Mouse (Mus musculus) forebrain, postnatal 0 days (tissue): ENCODE results near the gene Med27. TPM values are rescaled to one million over a fixed set of nuclear protein-coding genes. Genes with fewer than 3 reads are reported as not detected.

Experiments
- ATAC-seq: fragments of 200-750 bp; cut with Nextera tagmentation; 2 replicates; pipeline ENCODE4 v1.8.0; 2017; ENCODE audit warnings: mild to moderate bottlenecking, moderate library complexity
- DNase-seq: peaks from one replicate; pipeline ENCODE4 v3.0.0-alpha.2; 2015
- H3K27ac ChIP-seq: fragments of 300-500 bp; sonication (generic); 2 replicates; pipeline ENCODE4 v1.5.1; 2014; ENCODE audit warnings: low read depth, mild to moderate bottlenecking, antibody characterized with exemption, low read length, moderate library complexity, mixed read lengths
- H3K27me3 ChIP-seq: fragments of 300-500 bp; sonication (generic); 2 replicates; pipeline ENCODE4 v1.6.1; 2014; ENCODE audit warnings: mild to moderate bottlenecking, low read length, mixed read lengths; ENCODE audit not compliant: insufficient read depth
- H3K36me3 ChIP-seq: fragments of 300-500 bp; sonication (generic); 2 replicates; pipeline ENCODE4 v1.6.1; 2014; ENCODE audit warnings: mild to moderate bottlenecking, moderate library complexity; ENCODE audit not compliant: insufficient read depth
- H3K4me1 ChIP-seq: fragments of 300-500 bp; sonication (generic); 2 replicates; pipeline ENCODE4 v1.6.1; 2014; ENCODE audit warnings: antibody characterized with exemption; ENCODE audit not compliant: insufficient read depth
- H3K4me2 ChIP-seq: fragments of 300-500 bp; sonication (generic); 2 replicates; pipeline ENCODE4 v1.6.1; 2014; ENCODE audit warnings: low read depth, mild to moderate bottlenecking, moderate library complexity
- H3K4me3 ChIP-seq: fragments of 300-500 bp; sonication (generic); 2 replicates; pipeline ENCODE4 v1.5.1; 2014; ENCODE audit warnings: low read depth, low read length, mixed read lengths
- H3K9ac ChIP-seq: fragments of 300-500 bp; sonication (generic); 2 replicates; pipeline ENCODE4 v1.6.1; 2014; ENCODE audit warnings: mild to moderate bottlenecking
- H3K9me3 ChIP-seq: fragments of 300-500 bp; sonication (generic); 2 replicates; pipeline ENCODE4 v1.6.1; 2016; ENCODE audit warnings: low read length
- CTCF ChIP-seq: sonication (generic); IDR thresholded peaks from 2 replicates; pipeline ENCODE4 v1.5.1; 2016; ENCODE audit warnings: antibody characterized with exemption, control low read depth, low read depth
- WGBS: fragments of 180-500 bp; shearing (Covaris S2); extraction: QIAGEN DNeasy Blood & Tissue Kit; methylation state at CpG from one replicate; pipeline ENCODE4 v1.1.7; 2014; 5-methylcytosine and 5-hydroxymethylcytosine counted together
- polyA plus RNA-seq: library from polyadenylated mRNA; unstranded; fragments of >200 nt; fragmentation: Nextera tagmentation; extraction: Ambion mirVana; gene quantifications from 2 replicates; pipeline ENCODE4 v1.2.1, GENCODE M21; 2015
- total RNA-seq: library from RNA; depleted of rRNA; stranded (reverse); fragments of >200 nt; gene quantifications from 2 replicates; pipeline ENCODE4 v1.2.3, GENCODE M21; 2014

Gene Med27
- total and polyA plus RNA-seq, 2 experiments from 2014 or later, result 60.1 to 71.2 TPM

DNA sequence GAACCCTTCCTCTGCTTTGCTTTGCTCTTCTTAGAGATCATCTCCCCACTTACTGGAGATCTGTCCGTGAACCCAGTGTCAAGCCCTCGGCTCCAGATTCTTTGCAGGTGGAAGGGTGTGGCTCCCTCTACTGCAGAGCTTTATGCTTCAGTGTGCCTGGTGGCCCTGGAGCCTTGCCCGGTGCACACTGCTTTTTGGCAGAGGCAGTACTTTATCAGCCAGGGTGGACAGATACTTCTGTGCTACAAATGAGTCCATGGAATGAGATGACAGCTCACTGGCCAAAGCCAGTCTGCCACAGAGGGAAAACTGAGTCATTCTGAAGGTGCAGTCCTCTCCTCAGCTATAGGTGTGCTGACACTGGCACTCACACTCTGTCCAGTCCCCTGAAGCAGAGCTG is 80.1 kb downstream of the Med27 start:
- H3K4me2 ChIP-seq, result no peak overlapping the region
- no peaks in the 10 kb centered on the region for H3K36me3 ChIP-seq
- 60% methylated on average over 3 of the region's 3 CpGs for WGBS
- H3K9ac ChIP-seq, result no peak overlapping the region
- no peak overlapping the region for H3K4me3 ChIP-seq
- DNase-seq, result no peak
- no peak for TF ChIP-seq CTCF
- H3K27ac ChIP-seq, result no peak overlapping the region
- H3K27me3 ChIP-seq, result no peaks in the 10 kb centered on the region
- 0 out of 2 replicates have a peak, but pooled peaks cover 2% of the 10 kb centered on the region for H3K4me1 ChIP-seq
- ATAC-seq, result no peak
- H3K9me3 ChIP-seq, result no peaks in the 10 kb centered on the region

DNA sequence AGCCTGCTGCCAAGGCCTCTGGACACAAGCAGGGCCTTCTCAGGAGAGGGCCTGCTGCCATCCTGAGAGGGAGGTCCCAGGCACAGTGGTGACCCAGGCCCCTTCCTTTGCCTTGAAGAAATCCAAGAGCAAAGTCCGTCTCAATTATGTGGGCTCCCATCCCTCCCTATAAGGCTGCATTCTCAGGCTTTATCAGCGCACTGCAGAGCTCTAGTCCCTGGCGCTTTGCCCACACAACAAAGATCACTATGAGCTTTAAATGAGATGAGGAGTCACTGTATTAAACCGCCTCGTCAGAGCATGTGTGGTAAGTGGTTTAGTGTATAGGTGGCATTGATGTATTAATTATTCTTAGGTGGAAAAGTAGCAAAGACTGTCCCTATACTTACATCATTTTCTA is 85.9 kb downstream of the Med27 start:
- 48% methylated on average over 5 of the region's 5 CpGs for WGBS
- no peak overlapping the region for H3K27ac ChIP-seq

DNA sequence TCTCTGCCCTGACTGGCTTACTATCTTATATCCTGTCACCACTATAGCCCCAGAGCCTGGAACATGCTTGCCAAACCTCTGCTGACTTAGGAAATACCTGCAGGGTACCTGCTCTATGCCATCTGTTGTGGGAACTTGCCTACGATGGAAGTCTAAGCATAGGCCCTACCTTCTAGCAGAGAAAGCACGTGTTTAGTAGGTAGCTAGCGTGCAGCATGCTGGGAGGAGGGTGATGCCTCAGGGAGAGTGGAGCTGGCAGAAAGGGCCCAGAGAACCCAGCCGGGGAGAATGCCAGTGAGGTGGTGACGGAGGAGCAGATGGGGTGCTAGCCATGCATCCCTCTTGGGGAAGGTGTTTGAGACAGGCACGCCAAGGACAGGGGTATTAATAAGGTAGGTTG is 89.8 kb downstream of the Med27 start:
- WGBS, result 61% methylated on average over 6 of the region's 6 CpGs
- Histone ChIP-seq H3K4me1 (peaks cover 19% of the 10 kb centered on the region; the same call in 1 of the 2 replicates), H3K27me3 (no peaks in the 10 kb centered on the region), H3K4me3 (no peak overlapping the region), H3K36me3 (no peaks in the 10 kb centered on the region), H3K9ac (no peak overlapping the region), H3K4me2 (no peak overlapping the region), H3K27ac (no peak overlapping the region), H3K9me3 (no peaks in the 10 kb centered on the region)
- no peak for DNase-seq
- no peak for ATAC-seq
- TF ChIP-seq CTCF, result no peak

More for the DNA sequence above, 85.9 kb downstream of the Med27 start:
- no peaks in the 10 kb centered on the region for H3K9me3 ChIP-seq
- H3K4me3 ChIP-seq, result no peak overlapping the region
- no peak for TF ChIP-seq CTCF
- no peak overlapping the region for H3K9ac ChIP-seq
- ATAC-seq (no peak), DNase-seq (no peak)
- H3K4me1 ChIP-seq, result no peaks in the 10 kb centered on the region
- H3K27me3 ChIP-seq, result no peaks in the 10 kb centered on the region
- no peaks in the 10 kb centered on the region for H3K36me3 ChIP-seq
- H3K4me2 ChIP-seq, result no peak overlapping the region

DNA sequence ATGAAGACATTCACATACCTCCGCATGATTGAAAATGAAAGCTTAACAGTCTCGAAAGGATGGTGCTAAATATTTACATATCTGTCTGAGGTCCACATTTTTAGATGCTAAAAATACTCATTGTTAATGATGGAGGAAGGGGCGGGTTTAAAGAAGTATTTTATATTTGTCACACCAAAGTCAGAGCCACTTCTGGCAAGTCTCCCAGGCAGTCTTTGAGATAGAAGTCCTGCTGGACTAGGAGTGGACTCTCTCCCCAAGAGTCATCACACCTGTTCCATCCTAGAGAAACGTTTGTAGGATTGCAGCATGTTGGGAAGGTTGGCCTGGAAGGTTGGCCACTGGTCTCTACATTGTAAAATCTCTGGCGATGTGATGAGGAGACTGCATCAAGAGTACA is 90.5 kb downstream of the Med27 start:
- 80% methylated on average over 5 of the region's 5 CpGs for WGBS
- Histone ChIP-seq H3K4me1 (peaks cover 19% of the 10 kb centered on the region; the same call in 1 of the 2 replicates), H3K9ac (no peak overlapping the region), H3K4me2 (no peak overlapping the region), H3K27me3 (no peaks in the 10 kb centered on the region), H3K36me3 (no peaks in the 10 kb centered on the region), H3K4me3 (no peak overlapping the region), H3K27ac (no peak overlapping the region), H3K9me3 (no peaks in the 10 kb centered on the region)
- no peak for TF ChIP-seq CTCF
- DNase-seq (no peak), ATAC-seq (no peak)

DNA sequence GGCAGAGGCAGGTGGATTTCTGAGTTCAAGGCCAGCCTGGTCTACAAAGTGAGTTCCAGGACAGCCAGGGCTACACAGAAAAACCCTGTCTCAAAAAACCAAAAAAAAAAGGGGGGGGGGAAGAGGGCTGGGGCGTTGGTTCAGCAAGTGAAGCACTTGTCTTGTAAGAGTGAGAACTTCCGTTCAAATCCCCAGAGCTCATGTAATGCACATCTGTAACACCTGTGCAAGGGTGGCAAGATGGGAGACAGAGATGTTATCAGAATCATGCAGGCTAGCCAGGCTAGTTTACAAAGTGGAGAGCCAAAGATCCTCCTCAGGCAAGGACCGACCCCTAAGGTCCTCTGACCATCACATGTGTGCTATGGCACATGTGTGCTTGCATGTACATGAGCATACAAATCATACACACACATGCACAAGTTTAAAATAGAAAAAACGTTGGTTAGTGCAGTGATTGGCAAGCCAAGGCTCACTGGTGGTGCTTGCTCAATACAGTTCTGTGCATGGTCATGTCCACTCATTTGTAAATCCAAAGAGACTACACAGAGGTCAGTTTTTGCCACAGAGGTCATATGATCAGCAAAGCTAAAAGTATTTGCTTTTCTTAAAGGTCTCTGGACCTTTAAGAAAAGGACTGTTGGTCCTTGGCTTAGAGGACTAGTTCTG is 91.4 kb downstream of the Med27 start:
- Histone ChIP-seq H3K9ac (no peak overlapping the region), H3K27ac (no peak overlapping the region), H3K27me3 (no peaks in the 10 kb centered on the region), H3K36me3 (no peaks in the 10 kb centered on the region), H3K4me2 (no peak overlapping the region), H3K4me1 (peaks cover 19% of the 10 kb centered on the region; the same call in 1 of the 2 replicates), H3K9me3 (no peaks in the 10 kb centered on the region), H3K4me3 (no peak overlapping the region)
- no peak for ATAC-seq
- DNase-seq, result no peak
- TF ChIP-seq CTCF, result no peak
- WGBS, result 86% methylated on average over 4 of the region's 4 CpGs

DNA sequence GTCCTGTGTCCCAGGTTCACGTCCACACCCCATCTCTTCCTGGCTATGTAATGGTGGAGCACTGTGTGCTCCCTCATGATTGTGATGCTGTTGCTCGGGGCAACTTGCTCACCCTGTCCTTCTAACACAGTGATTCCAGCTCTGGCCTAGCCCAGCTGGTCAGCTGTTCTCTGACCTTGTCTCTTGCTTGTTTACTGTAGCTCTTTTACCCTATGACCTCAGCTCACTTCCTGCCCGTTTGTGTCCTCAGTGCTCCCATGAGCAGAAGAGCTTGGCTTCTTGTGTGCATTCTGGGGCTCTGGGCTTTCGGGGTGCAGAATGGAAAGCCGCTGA is 91.9 kb downstream of the Med27 start:
- WGBS, result 84% methylated on average over 5 of the region's 5 CpGs
- H3K27ac ChIP-seq, result no peak overlapping the region

DNA sequence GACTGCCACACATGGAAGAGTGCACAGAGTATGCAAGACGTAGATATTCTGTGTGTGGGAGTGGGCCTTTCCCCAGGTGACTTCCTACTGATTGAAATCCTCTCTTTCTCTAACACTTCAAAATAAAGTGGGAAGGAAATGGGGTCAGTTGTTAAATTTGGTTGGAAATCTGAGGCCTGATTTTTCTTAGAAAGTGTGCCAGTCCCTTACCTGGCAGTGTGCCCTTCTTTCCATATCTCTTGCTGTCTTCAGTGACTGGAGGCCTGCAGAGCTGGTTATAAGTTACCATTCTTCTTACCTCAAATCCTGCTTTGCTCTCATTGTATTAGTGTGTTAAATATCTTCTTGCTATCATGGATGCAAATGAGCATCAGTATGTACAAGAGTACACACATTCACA is 92.4 kb downstream of the Med27 start:
- Histone ChIP-seq H3K27me3 (no peaks in the 10 kb centered on the region), H3K27ac (0 out of 2 replicates have a peak overlapping the region, but pooled peaks have one; percentile 45), H3K9ac (no peak overlapping the region), H3K4me3 (no peak overlapping the region), H3K4me2 (no peak overlapping the region), H3K36me3 (no peaks in the 10 kb centered on the region), H3K9me3 (no peaks in the 10 kb centered on the region), H3K4me1 (peaks cover 19% of the 10 kb centered on the region; the same call in 1 of the 2 replicates)
- no peak for TF ChIP-seq CTCF
- DNase-seq (no peak), ATAC-seq (no peak)
- 43% methylated on average over 1 of the region's 1 CpGs for WGBS

More for the DNA sequence above, 91.9 kb downstream of the Med27 start:
- no peak overlapping the region for H3K4me3 ChIP-seq
- H3K4me2 ChIP-seq, result no peak overlapping the region
- ATAC-seq (no peak), DNase-seq (no peak)
- H3K9ac ChIP-seq, result no peak overlapping the region
- no peaks in the 10 kb centered on the region for H3K36me3 ChIP-seq
- TF ChIP-seq CTCF, result no peak
- peaks cover 19% of the 10 kb centered on the region; the same call in 1 of the 2 replicates for H3K4me1 ChIP-seq
- no peaks in the 10 kb centered on the region for H3K9me3 ChIP-seq
- H3K27me3 ChIP-seq, result no peaks in the 10 kb centered on the region
